Mouse (Mus musculus) lung, embryonic 16.5 days (tissue): ENCODE data around the gene 4930556J24Rik. TPM values are rescaled to one million over a fixed set of nuclear protein-coding genes. Genes with fewer than 3 reads are reported as not detected.

Experiments
- ATAC-seq: fragments of 200-750 bp; cut with Nextera tagmentation; 2 replicates; pipeline ENCODE4 v1.8.0; 2017; ENCODE audit warnings: low read depth, mild to moderate bottlenecking, moderate library complexity
- H3K27ac ChIP-seq: fragments of 300-500 bp; sonication (generic); 2 replicates; pipeline ENCODE4 v1.5.1; 2014; ENCODE audit warnings: mild to moderate bottlenecking, control low read depth, low read length
- H3K27me3 ChIP-seq: fragments of 300-500 bp; sonication (generic); 2 replicates; pipeline ENCODE4 v1.6.1; 2014; ENCODE audit warnings: low read depth, low read length, mixed read lengths; ENCODE audit not compliant: control insufficient read depth, insufficient read depth
- H3K36me3 ChIP-seq: fragments of 300-500 bp; sonication (generic); 2 replicates; pipeline ENCODE4 v1.6.1; 2014; ENCODE audit warnings: low read length; ENCODE audit not compliant: control insufficient read depth, insufficient read depth
- H3K4me1 ChIP-seq: fragments of 300-500 bp; sonication (generic); replicated peaks from 2 replicates; pipeline ENCODE4 v1.6.1; 2014; ENCODE audit warnings: low read length, mixed read lengths; ENCODE audit not compliant: control insufficient read depth, insufficient read depth
- H3K4me2 ChIP-seq: fragments of 300-500 bp; sonication (generic); 2 replicates; pipeline ENCODE4 v1.6.1; 2014; ENCODE audit warnings: low read depth, low read length, control low read depth
- H3K4me3 ChIP-seq: fragments of 300-500 bp; sonication (generic); 2 replicates; pipeline ENCODE4 v1.5.1; 2014; ENCODE audit warnings: mild to moderate bottlenecking, low read length, control low read depth
- H3K9ac ChIP-seq: fragments of 300-500 bp; sonication (generic); 2 replicates; pipeline ENCODE4 v1.6.1; 2014; ENCODE audit warnings: low read length, control low read depth
- H3K9me3 ChIP-seq: fragments of 300-500 bp; sonication (generic); 2 replicates; pipeline ENCODE4 v1.6.1; 2016; ENCODE audit warnings: low read length; ENCODE audit not compliant: control insufficient read depth
- WGBS: fragments of 180-500 bp; shearing (Covaris S2); extraction: QIAGEN DNeasy Blood & Tissue Kit; methylation state at CpG from one replicate; pipeline ENCODE4 v1.1.7; 2014; 5-methylcytosine and 5-hydroxymethylcytosine counted together
- polyA plus RNA-seq: library from polyadenylated mRNA; unstranded; fragments of >200 nt; fragmentation: Nextera tagmentation; extraction: Ambion mirVana; gene quantifications from 2 replicates; pipeline ENCODE4 v1.2.1, GENCODE M21; 2015

The 4930556J24Rik gene
- polyA plus RNA-seq, 1 experiment from 2014 or later: 0.38 TPM

- Histone ChIP-seq H3K27ac (no peak overlapping the region; the same call in 1 of the 2 replicates), H3K27me3 (peaks cover 24% of the 10 kb centered on the region), H3K9ac (no peak overlapping the region), H3K4me1 (peaks cover 9% of the 10 kb centered on the region; the same call in 1 of the 2 replicates), H3K9me3 (no peaks in the 10 kb centered on the region), H3K4me2 (peak overlapping the region; percentile 55; the same call in 1 of the 2 replicates), H3K36me3 (peaks cover 15% of the 10 kb centered on the region), H3K4me3 (no peak overlapping the region)
- 56% methylated on average over 7 of the region's 7 CpGs for WGBS
- no peak for ATAC-seq
Measured at GRCm38 (mm10) chr11:3982275-3983209, 6.0 kb upstream of the 4930556J24Rik start.

GRCm38 (mm10) chr11:3981536-3981935 is 5.0 kb upstream of the 4930556J24Rik start:
- WGBS: 59% methylated on average over 6 of the region's 6 CpGs
- no peak overlapping the region for H3K27ac ChIP-seq
- H3K9ac ChIP-seq: no peak overlapping the region
- H3K4me2 ChIP-seq: no peak overlapping the region
- H3K9me3 ChIP-seq: no peaks in the 10 kb centered on the region
- H3K4me3 ChIP-seq: no peak overlapping the region
- ATAC-seq: no peak
- H3K27me3 ChIP-seq: peaks cover 24% of the 10 kb centered on the region
- H3K4me1 ChIP-seq: peaks cover 9% of the 10 kb centered on the region; the same call in 1 of the 2 replicates
- peaks cover 23% of the 10 kb centered on the region for H3K36me3 ChIP-seq

GRCm38 (mm10) chr11:3978421-3978820 is 1.8 kb upstream of the 4930556J24Rik start:
- peaks cover 8% of the 10 kb centered on the region; the same call in 1 of the 2 replicates for H3K27me3 ChIP-seq
- 91% methylated on average over 5 of the region's 5 CpGs for WGBS
- H3K27ac ChIP-seq: no peak overlapping the region
- H3K36me3 ChIP-seq: peaks cover 40% of the 10 kb centered on the region
- no peaks in the 10 kb centered on the region for H3K4me1 ChIP-seq
- ATAC-seq: no peak
- H3K9ac ChIP-seq: no peak overlapping the region
- H3K4me2 ChIP-seq: no peak overlapping the region
- H3K4me3 ChIP-seq: no peak overlapping the region
- H3K9me3 ChIP-seq: no peaks in the 10 kb centered on the region

- H3K4me3 ChIP-seq: no peak overlapping the region
- 75% methylated on average over 3 of the region's 3 CpGs for WGBS
- H3K4me1 ChIP-seq: no peaks in the 10 kb centered on the region
- no peaks in the 10 kb centered on the region for H3K9me3 ChIP-seq
- H3K9ac ChIP-seq: no peak overlapping the region
- no peak overlapping the region for H3K27ac ChIP-seq
- H3K36me3 ChIP-seq: peaks cover 58% of the 10 kb centered on the region
- no peaks in the 10 kb centered on the region for H3K27me3 ChIP-seq
- no peak for ATAC-seq
- H3K4me2 ChIP-seq: no peak overlapping the region
Measured at GRCm38 (mm10) chr11:3974311-3974710, 2.3 kb downstream of the 4930556J24Rik start.

GRCm38 (mm10) chr11:3973081-3973480 is 3.5 kb downstream of the 4930556J24Rik start:
- Histone ChIP-seq H3K4me3 (no peak overlapping the region), H3K36me3 (peaks cover 62% of the 10 kb centered on the region), H3K27ac (no peak overlapping the region), H3K4me1 (no peaks in the 10 kb centered on the region), H3K9ac (no peak overlapping the region), H3K4me2 (no peak overlapping the region), H3K27me3 (no peaks in the 10 kb centered on the region), H3K9me3 (no peaks in the 10 kb centered on the region)
- 93% methylated on average over 7 of the region's 7 CpGs for WGBS
- no peak for ATAC-seq

- WGBS: 91% methylated on average over 7 of the region's 7 CpGs
- Histone ChIP-seq H3K9me3 (no peaks in the 10 kb centered on the region), H3K4me3 (no peak overlapping the region), H3K36me3 (peaks cover 45% of the 10 kb centered on the region), H3K4me1 (peaks cover under 1% of the 10 kb centered on the region; the same call in 1 of the 2 replicates), H3K27ac (no peak overlapping the region), H3K9ac (no peak overlapping the region), H3K27me3 (no peaks in the 10 kb centered on the region), H3K4me2 (no peak overlapping the region)
- no peak for ATAC-seq
Measured at GRCm38 (mm10) chr11:3970361-3970760, 6.2 kb downstream of the 4930556J24Rik start.

GRCm38 (mm10) chr11:3969837-3970236 is 6.7 kb downstream of the 4930556J24Rik start:
- Histone ChIP-seq H3K9ac (no peak overlapping the region), H3K27ac (no peak overlapping the region), H3K27me3 (no peaks in the 10 kb centered on the region), H3K4me1 (peaks cover 5% of the 10 kb centered on the region), H3K9me3 (no peaks in the 10 kb centered on the region), H3K36me3 (peaks cover 45% of the 10 kb centered on the region), H3K4me2 (no peak overlapping the region), H3K4me3 (no peak overlapping the region)
- no peak for ATAC-seq
- 82% methylated on average over 3 of the region's 3 CpGs for WGBS

GRCm38 (mm10) chr11:3964416-3965172 is 12.0 kb downstream of the 4930556J24Rik start:
- H3K4me3 ChIP-seq: peak overlapping the region; percentile 85
- no peak overlapping the region; the same call in 1 of the 2 replicates for H3K27ac ChIP-seq
- peaks cover 8% of the 10 kb centered on the region for H3K36me3 ChIP-seq
- no peaks in the 10 kb centered on the region for H3K9me3 ChIP-seq
- WGBS: 10% methylated on average over 11 of the region's 11 CpGs
- H3K27me3 ChIP-seq: no peaks in the 10 kb centered on the region
- ATAC-seq: no peak
- peak overlapping the region; percentile 86 for H3K9ac ChIP-seq
- H3K4me1 ChIP-seq: peaks cover 10% of the 10 kb centered on the region
- H3K4me2 ChIP-seq: peak overlapping the region; percentile 88
